Mouse (Mus musculus) embryonic fibroblast, embryonic 13.5 days (primary cell): ENCODE measurements around the gene Trim69.

Experiments used
- CTCF ChIP-seq: IDR thresholded peaks from 2 replicates; pipeline ENCODE4 v1.5.1; 2011; ENCODE audit warnings: mild to moderate bottlenecking, control low read depth, low read length, moderate library complexity, borderline replicate concordance; ENCODE audit not compliant: insufficient read depth
- POLR2A ChIP-seq: IDR thresholded peaks from 2 replicates; pipeline ENCODE4 v1.6.1; 2011; ENCODE audit warnings: low read depth, mild to moderate bottlenecking, control low read depth, low read length, moderate library complexity

GRCm38 (mm10) chr2:122222272-122222671 is 61.8 kb downstream of the Trim69 start:
- TF ChIP-seq CTCF: no peak
- no peak for TF ChIP-seq POLR2A
